Mouse (Mus musculus): ENCODE results near the gene Mief1.

DNA sequence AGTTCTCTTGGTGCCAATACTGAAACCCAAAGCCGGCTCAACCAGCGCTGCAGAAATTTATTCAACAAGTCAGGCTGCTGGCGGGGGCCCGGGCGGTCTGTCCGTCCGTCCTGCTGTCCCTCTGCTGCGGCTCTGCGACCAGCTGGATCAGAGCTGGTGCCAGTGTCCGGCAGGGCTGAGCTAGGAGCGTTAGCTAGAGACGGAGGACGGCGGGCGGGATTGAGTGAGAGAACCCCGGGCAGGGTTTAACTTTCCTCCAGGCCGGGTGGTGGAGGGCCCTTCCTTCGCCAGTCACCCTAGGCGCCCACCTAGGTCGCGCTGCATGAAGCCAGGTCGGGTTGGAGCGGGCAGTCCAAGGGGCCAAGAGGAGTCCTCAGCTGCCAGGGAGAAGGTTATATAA, 54.2 kb downstream of the Mief1 start:
- TF ChIP-seq CTCF (IDR thresholded peaks at IDR 0.05; ENCODE audit: low read depth, low read length) (no peak), POLR2A (IDR thresholded peaks at IDR 0.05; ENCODE audit: extremely low read depth, insufficient read depth, low read length) (no peak)
